Mouse (Mus musculus) forebrain, postnatal 0 days (tissue): ENCODE measurements around the gene Actl6b. TPM values are rescaled to one million over a fixed set of nuclear protein-coding genes. Genes with fewer than 3 reads are reported as not detected.

Experiments
- ATAC-seq: fragments of 200-750 bp; cut with Nextera tagmentation; 2 replicates; pipeline ENCODE4 v1.8.0; 2017; ENCODE audit warnings: mild to moderate bottlenecking, moderate library complexity
- DNase-seq: peaks from one replicate; pipeline ENCODE4 v3.0.0-alpha.2; 2015
- H3K27ac ChIP-seq: fragments of 300-500 bp; sonication (generic); 2 replicates; pipeline ENCODE4 v1.5.1; 2014; ENCODE audit warnings: low read depth, mild to moderate bottlenecking, antibody characterized with exemption, low read length, moderate library complexity, mixed read lengths
- H3K27me3 ChIP-seq: fragments of 300-500 bp; sonication (generic); 2 replicates; pipeline ENCODE4 v1.6.1; 2014; ENCODE audit warnings: mild to moderate bottlenecking, low read length, mixed read lengths; ENCODE audit not compliant: insufficient read depth
- H3K36me3 ChIP-seq: fragments of 300-500 bp; sonication (generic); 2 replicates; pipeline ENCODE4 v1.6.1; 2014; ENCODE audit warnings: mild to moderate bottlenecking, moderate library complexity; ENCODE audit not compliant: insufficient read depth
- H3K4me1 ChIP-seq: fragments of 300-500 bp; sonication (generic); 2 replicates; pipeline ENCODE4 v1.6.1; 2014; ENCODE audit warnings: antibody characterized with exemption; ENCODE audit not compliant: insufficient read depth
- H3K4me2 ChIP-seq: fragments of 300-500 bp; sonication (generic); 2 replicates; pipeline ENCODE4 v1.6.1; 2014; ENCODE audit warnings: low read depth, mild to moderate bottlenecking, moderate library complexity
- H3K4me3 ChIP-seq: fragments of 300-500 bp; sonication (generic); 2 replicates; pipeline ENCODE4 v1.5.1; 2014; ENCODE audit warnings: low read depth, low read length, mixed read lengths
- H3K9ac ChIP-seq: fragments of 300-500 bp; sonication (generic); 2 replicates; pipeline ENCODE4 v1.6.1; 2014; ENCODE audit warnings: mild to moderate bottlenecking
- H3K9me3 ChIP-seq: fragments of 300-500 bp; sonication (generic); 2 replicates; pipeline ENCODE4 v1.6.1; 2016; ENCODE audit warnings: low read length
- CTCF ChIP-seq: sonication (generic); IDR thresholded peaks from 2 replicates; pipeline ENCODE4 v1.5.1; 2016; ENCODE audit warnings: antibody characterized with exemption, control low read depth, low read depth
- WGBS: fragments of 180-500 bp; shearing (Covaris S2); extraction: QIAGEN DNeasy Blood & Tissue Kit; methylation state at CpG from one replicate; pipeline ENCODE4 v1.1.7; 2014; 5-methylcytosine and 5-hydroxymethylcytosine counted together
- polyA plus RNA-seq: library from polyadenylated mRNA; unstranded; fragments of >200 nt; fragmentation: Nextera tagmentation; extraction: Ambion mirVana; gene quantifications from 2 replicates; pipeline ENCODE4 v1.2.1, GENCODE M21; 2015
- total RNA-seq: library from RNA; depleted of rRNA; stranded (reverse); fragments of >200 nt; gene quantifications from 2 replicates; pipeline ENCODE4 v1.2.3, GENCODE M21; 2014

The Actl6b gene
- total and polyA plus RNA-seq, 2 experiments from 2014 or later, result 254 to 281 TPM

DNA sequence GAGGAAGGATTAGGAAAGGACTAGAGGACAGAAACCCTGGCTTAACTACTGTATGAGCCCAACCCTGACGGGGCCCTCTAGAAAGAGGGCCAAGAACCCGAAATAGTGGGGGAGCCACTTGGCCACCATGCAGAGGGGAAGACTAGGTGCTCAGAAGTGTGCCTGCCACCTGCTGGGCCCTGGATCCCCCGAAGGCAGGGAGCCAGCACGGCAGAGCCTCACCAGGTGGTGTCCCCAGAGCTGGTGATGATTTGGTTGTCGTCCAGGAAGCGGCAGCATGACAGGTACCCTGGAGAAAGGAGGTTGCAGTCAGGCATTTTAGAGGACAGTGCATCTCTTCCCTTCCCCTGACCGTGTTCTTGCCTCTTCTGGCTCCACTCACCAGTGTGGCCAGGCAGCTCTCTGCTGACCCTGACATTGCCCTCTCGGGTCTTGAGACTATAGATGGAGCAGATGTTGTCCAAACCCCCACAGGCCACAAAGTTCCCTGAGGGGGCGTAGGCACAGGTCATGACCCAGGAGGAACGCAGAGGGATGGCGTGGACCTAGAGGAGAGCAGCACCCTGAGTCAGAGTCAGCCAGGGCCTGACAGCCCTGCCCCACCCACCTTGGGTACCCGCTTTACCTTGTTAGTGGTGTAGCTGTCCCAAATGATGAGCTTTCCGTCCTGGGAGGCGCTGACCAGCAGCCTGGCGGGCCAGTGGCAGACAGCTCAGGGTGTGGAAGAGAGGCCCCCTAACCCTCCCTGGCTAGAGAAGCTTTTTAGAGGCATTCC lies 23.9 kb upstream of the Actl6b start:
- WGBS, result 70% methylated on average over 15 of the region's 15 CpGs
- Histone ChIP-seq H3K4me3 (no peak overlapping the region), H3K4me2 (peak overlapping the region; percentile 90), H3K9ac (0 out of 2 replicates have a peak overlapping the region, but pooled peaks have one; percentile 18), H3K4me1 (no peaks in the 10 kb centered on the region), H3K27me3 (no peaks in the 10 kb centered on the region), H3K27ac (0 out of 2 replicates have a peak overlapping the region, but pooled peaks have one; percentile 29), H3K9me3 (no peaks in the 10 kb centered on the region), H3K36me3 (peaks cover 50% of the 10 kb centered on the region)
- DNase-seq (no peak), ATAC-seq (no peak)
- no peak for TF ChIP-seq CTCF

DNA sequence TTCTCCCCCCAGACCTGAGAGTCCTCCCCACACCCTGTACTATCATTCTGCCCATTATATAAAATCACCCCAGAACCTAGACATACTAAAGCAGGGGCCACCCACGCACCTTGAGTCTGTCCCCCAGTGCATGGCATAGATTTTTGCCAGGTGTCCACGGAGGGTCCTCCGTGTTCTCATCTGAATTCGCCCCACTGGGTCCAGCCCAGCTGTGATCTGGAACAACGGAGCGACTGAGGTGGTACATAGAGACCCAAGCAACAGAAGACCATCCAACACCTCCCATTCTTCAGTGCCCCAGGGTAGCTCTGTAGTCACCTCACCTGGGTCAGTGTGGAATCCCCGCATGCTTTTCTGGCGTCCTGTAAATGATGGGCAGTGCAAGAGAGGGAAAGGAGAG lies 23.2 kb upstream of the Actl6b start:
- no peak for ATAC-seq

DNA sequence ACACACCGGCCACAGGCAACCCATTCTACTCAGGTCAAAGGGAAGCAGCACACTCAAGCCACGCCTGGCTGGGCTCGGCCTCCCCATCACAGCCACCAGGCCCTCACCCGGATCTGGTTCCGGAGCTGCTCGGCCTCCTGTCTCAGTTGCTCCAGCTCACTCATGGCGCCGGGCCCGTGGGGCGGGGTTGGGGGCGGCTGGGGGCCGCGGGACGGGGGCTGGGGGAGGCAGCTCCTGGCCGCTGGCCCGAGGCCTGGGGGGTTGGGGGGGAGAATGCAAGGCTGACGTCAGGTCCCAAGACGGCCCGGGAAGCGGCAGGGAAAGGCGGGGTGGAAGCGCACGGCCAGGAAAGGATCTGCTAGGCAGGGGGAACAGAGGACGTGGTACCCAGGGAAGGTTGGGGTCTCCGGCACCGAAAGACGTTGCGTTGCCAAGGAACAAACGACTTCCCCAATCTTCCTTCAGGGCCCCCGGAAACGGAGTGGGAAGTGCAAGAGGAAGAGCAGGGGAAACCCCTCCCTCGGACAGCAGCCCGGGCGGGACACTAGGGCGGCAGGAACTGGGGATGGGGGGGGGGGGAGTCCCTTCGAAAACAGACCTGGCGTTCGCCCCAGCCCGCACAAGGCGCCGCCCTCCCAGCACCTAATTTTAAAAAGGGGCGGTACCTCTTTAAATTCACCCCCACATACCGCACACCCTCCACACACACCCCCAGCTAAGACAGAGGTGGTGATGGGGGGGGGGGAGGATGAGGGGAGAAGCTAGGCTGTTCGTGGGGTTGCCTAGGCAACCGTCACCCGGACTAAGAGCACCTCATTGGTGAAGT lies 22.5 kb upstream of the Actl6b start:
- H3K9ac ChIP-seq, result peak overlapping the region; percentile 98
- H3K4me3 ChIP-seq, result peak overlapping the region; percentile 58
- H3K4me1 ChIP-seq, result no peaks in the 10 kb centered on the region
- no peaks in the 10 kb centered on the region for H3K9me3 ChIP-seq
- no peaks in the 10 kb centered on the region for H3K27me3 ChIP-seq
- H3K36me3 ChIP-seq, result peaks cover 37% of the 10 kb centered on the region
- ATAC-seq (peak; percentile 78), DNase-seq (peak; percentile 68)
- TF ChIP-seq CTCF, result no peak
- WGBS, result under 1% methylated on average over 44 of the region's 46 CpGs
- peak overlapping the region; percentile 98 for H3K27ac ChIP-seq
- peak overlapping the region; percentile 90 for H3K4me2 ChIP-seq

More for the DNA sequence above, 23.2 kb upstream of the Actl6b start:
- no peaks in the 10 kb centered on the region for H3K9me3 ChIP-seq
- no peaks in the 10 kb centered on the region for H3K4me1 ChIP-seq
- H3K36me3 ChIP-seq, result peaks cover 43% of the 10 kb centered on the region
- no peak for DNase-seq
- TF ChIP-seq CTCF, result no peak
- peak overlapping the region; percentile 90 for H3K4me2 ChIP-seq
- peak overlapping the region; percentile 98 for H3K9ac ChIP-seq
- H3K27ac ChIP-seq, result peak overlapping the region; percentile 98
- H3K4me3 ChIP-seq, result peak overlapping the region; percentile 58
- WGBS, result 61% methylated on average over 8 of the region's 8 CpGs
- H3K27me3 ChIP-seq, result no peaks in the 10 kb centered on the region

DNA sequence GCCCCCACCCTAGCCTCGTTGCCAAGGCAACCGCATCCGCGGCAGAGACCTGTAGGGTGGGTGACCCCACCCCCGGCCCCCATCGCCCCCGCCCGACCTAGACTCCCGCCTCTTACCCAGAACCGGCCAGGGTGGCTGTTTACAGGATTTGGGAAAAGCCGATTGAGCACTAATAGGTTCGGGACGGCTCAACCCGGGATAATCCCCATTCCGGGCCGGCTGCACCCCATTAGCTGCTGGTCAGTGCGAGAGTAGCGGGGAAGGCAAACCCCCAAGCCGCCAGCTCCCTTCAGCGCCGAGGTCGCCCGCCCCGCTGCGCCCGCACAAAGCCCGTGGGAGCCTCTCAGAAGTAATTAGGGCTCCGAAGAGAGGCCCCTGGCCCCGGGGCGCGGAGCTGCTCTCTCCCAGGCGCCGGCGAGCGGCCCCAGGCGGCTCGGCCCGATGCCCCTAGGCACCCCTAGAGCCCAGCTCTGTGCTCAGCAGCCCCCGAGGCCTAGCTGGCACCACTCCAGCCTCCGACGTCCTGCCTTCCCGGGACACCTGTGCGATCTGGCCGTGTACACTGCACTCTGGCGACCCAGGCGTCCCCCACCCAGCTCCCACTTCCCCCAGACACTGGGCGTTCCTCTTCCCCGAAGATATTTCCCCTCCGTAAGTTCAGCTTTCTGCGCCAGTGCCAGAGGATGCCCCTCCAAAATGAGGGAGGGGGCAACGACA lies 21.7 kb upstream of the Actl6b start:
- peak overlapping the region; percentile 58 for H3K4me3 ChIP-seq
- peak overlapping the region; percentile 98 for H3K27ac ChIP-seq
- WGBS, result under 1% methylated on average over 51 of the region's 51 CpGs
- H3K9me3 ChIP-seq, result no peaks in the 10 kb centered on the region
- H3K4me2 ChIP-seq, result peak overlapping the region; percentile 90
- H3K4me1 ChIP-seq, result no peaks in the 10 kb centered on the region
- H3K27me3 ChIP-seq, result no peaks in the 10 kb centered on the region
- ATAC-seq (peak; percentile 14), DNase-seq (peak; percentile 92)
- no peak for TF ChIP-seq CTCF
- H3K9ac ChIP-seq, result peak overlapping the region; percentile 98
- peaks cover 30% of the 10 kb centered on the region for H3K36me3 ChIP-seq

DNA sequence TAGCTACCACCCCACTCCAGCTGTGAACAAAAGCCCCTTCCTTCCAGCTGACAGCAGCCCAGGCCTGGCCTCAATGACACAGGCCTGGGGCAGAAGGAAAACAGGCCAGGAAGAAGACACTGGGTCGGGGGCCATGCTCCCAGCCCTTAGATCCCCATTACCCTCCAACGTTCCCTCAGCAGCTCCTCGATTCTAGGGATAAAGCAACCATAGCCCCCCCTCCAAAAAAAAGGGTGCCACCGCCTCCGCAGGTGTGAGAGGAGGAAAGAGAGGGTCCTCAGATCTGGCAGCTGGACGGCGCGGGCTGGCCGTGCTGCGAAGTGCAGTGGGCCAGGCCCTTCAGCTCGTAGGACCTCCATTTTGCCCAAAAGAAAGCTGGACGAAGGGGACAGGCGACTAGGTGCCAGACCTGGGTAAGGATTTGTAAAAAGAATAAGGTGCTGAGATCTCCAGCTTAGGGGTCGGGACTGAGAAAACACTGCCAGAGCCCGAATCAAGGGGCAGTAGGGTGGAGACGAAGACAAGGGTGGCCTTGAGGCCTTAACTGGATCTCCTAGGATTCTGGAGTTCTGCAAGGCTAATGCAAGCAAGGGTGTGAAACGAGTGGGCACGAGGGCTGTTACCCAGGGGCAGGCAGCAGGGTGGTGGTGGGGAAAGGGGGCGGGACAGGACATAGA lies 21.0 kb upstream of the Actl6b start:
- Histone ChIP-seq H3K27ac (peak overlapping the region; percentile 98), H3K36me3 (peaks cover 29% of the 10 kb centered on the region), H3K27me3 (no peaks in the 10 kb centered on the region), H3K9me3 (no peaks in the 10 kb centered on the region), H3K4me1 (no peaks in the 10 kb centered on the region), H3K4me2 (peak overlapping the region; percentile 90), H3K9ac (peak overlapping the region; percentile 98), H3K4me3 (peak overlapping the region; percentile 58)
- under 1% methylated on average over 19 of the region's 19 CpGs for WGBS
- TF ChIP-seq CTCF, result no peak
- DNase-seq, result peak; percentile 55
- no peak for ATAC-seq

DNA sequence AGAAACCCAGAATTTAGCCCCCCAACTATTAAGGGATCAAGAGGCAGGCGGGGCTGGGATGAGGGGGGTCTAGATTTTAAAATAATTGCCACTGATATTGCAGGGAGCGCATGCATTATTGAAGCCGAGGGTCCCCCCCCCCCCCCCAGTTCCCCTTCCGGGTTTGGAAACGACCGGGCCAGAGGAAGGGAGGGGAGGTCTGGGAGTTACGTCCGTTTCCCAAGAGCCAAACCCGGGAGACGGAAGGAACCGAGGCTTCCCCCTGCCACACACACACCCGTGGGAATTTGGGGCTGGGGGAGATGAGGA lies 20.6 kb upstream of the Actl6b start:
- no peak for DNase-seq
- Histone ChIP-seq H3K4me1 (no peaks in the 10 kb centered on the region), H3K27ac (peak overlapping the region; percentile 98), H3K9ac (peak overlapping the region; percentile 98), H3K9me3 (no peaks in the 10 kb centered on the region), H3K4me2 (peak overlapping the region; percentile 90), H3K27me3 (no peaks in the 10 kb centered on the region), H3K4me3 (peak overlapping the region; percentile 58), H3K36me3 (peaks cover 24% of the 10 kb centered on the region)
- no peak; the same call in 1 of the 2 replicates for ATAC-seq
- WGBS, result 1% methylated on average over 7 of the region's 12 CpGs
- TF ChIP-seq CTCF, result no peak
